Mouse (Mus musculus) kidney, embryonic 16.5 days (tissue): ENCODE results near the gene Sema6d. TPM values are rescaled to one million over a fixed set of nuclear protein-coding genes. Genes with fewer than 3 reads are reported as not detected.

Experiments used
- ATAC-seq: fragments of 200-750 bp; cut with Nextera tagmentation; 2 replicates; pipeline ENCODE4 v1.8.0; 2017; ENCODE audit warnings: moderate TSS enrichment; ENCODE audit not compliant: low FRiP score, low TSS enrichment
- H3K27ac ChIP-seq: fragments of 300-500 bp; sonication (generic); 2 replicates; pipeline ENCODE4 v1.5.1; 2014; ENCODE audit warnings: low read length
- H3K27me3 ChIP-seq: fragments of 300-500 bp; sonication (generic); 2 replicates; pipeline ENCODE4 v1.6.1; 2014; ENCODE audit warnings: low read length, control low read depth, mixed read lengths; ENCODE audit not compliant: insufficient read depth
- H3K36me3 ChIP-seq: fragments of 300-500 bp; sonication (generic); 2 replicates; pipeline ENCODE4 v1.6.1; 2014; ENCODE audit warnings: low read length, control low read depth, mixed read lengths; ENCODE audit not compliant: insufficient read depth
- H3K4me1 ChIP-seq: fragments of 300-500 bp; sonication (generic); 2 replicates; pipeline ENCODE4 v1.6.1; 2014; ENCODE audit warnings: low read length, control low read depth, mixed read lengths; ENCODE audit not compliant: insufficient read depth
- H3K4me2 ChIP-seq: fragments of 300-500 bp; sonication (generic); replicated peaks from 2 replicates; pipeline ENCODE4 v1.6.1; 2014; ENCODE audit warnings: low read depth, low read length
- H3K4me3 ChIP-seq: fragments of 300-500 bp; sonication (generic); 2 replicates; pipeline ENCODE4 v1.5.1; 2014; ENCODE audit warnings: mild to moderate bottlenecking, low read length
- H3K9ac ChIP-seq: fragments of 300-500 bp; sonication (generic); replicated peaks from 2 replicates; pipeline ENCODE4 v1.6.1; 2014; ENCODE audit warnings: low read length
- H3K9me3 ChIP-seq: fragments of 300-500 bp; sonication (generic); 2 replicates; pipeline ENCODE4 v1.6.1; 2016; ENCODE audit warnings: low read length, control low read depth
- WGBS: fragments of 180-500 bp; shearing (Covaris S2); extraction: QIAGEN DNeasy Blood & Tissue Kit; methylation state at CpG from one replicate; pipeline ENCODE4 v1.1.7; 2014; 5-methylcytosine and 5-hydroxymethylcytosine counted together
- polyA plus RNA-seq: library from polyadenylated mRNA; unstranded; fragments of >200 nt; fragmentation: Nextera tagmentation; extraction: Ambion mirVana; gene quantifications from 2 replicates; pipeline ENCODE4 v1.2.1, GENCODE M21; 2015

The Sema6d gene
- polyA plus RNA-seq, 1 experiment from 2014 or later, result 9.0 TPM

DNA sequence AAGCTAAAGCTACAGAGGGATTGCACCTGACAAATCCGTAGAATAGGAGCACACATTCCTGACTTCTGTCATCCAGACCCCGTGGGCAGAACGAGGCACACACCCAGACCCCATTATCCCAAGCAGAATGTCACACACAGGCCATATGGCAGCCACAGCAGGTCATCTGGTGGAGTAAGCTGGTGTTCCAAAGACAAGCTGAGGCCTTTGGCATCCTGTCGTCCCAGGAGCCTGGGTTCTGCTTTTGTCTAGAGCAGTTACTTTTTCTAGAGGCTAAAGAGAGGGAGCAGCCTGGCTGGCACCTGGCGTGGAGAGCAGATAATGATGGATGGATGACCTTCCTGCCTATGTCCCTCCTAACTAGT, 551.4 kb downstream of the Sema6d start:
- no peak overlapping the region for H3K4me3 ChIP-seq
- 34% methylated on average over 5 of the region's 5 CpGs for WGBS
- no peaks in the 10 kb centered on the region for H3K27me3 ChIP-seq
- H3K9me3 ChIP-seq, result no peaks in the 10 kb centered on the region
- no peak overlapping the region for H3K4me2 ChIP-seq
- H3K4me1 ChIP-seq, result no peaks in the 10 kb centered on the region; the same call in 1 of the 2 replicates
- no peaks in the 10 kb centered on the region for H3K36me3 ChIP-seq
- no peak overlapping the region for H3K9ac ChIP-seq
- H3K27ac ChIP-seq, result no peak overlapping the region
- ATAC-seq, result no peak

DNA sequence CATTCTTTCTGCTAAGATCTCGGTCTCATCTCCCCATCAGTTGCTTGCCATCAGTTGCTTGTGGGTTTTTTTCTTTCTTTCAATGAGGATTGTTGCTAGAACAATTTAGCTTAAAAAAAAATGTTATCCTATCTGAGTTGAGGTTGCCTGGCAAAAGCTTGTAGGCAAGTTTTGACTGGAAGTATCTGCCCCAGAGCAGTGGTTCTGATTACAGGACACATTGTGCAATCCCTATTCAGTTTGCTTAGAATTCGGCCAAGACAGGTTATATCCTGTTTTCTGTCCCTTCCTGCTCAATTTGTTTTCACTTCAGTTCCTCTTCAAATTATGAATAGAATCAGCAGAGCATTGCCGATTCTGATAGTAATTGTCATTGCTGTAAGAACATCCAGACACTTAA, 552.4 kb downstream of the Sema6d start:
- Histone ChIP-seq H3K27me3 (no peaks in the 10 kb centered on the region), H3K4me3 (no peak overlapping the region), H3K4me2 (no peak overlapping the region), H3K9me3 (no peaks in the 10 kb centered on the region), H3K27ac (no peak overlapping the region), H3K9ac (no peak overlapping the region), H3K4me1 (no peaks in the 10 kb centered on the region), H3K36me3 (no peaks in the 10 kb centered on the region)
- 68% methylated on average over 3 of the region's 3 CpGs for WGBS
- ATAC-seq, result no peak

DNA sequence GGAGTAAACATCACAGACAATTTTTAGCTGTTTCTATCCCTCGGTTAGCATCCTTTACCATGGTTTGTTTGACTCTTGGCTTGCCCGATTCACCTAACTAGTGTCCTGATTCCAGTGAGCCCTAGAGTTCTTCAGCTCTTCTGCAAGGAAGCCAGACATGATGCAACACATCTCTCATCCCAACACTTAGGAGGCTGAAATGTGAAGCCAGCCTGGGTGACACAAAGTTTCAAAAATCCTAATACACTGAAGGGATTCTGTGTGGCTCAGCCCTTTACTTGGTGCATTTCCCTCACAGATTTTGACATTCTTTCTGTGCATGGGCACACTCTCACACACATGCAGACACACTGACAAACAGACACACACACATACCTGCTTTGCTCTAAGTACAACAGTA, 560.8 kb downstream of the Sema6d start:
- no peak overlapping the region for H3K27ac ChIP-seq
- no peaks in the 10 kb centered on the region for H3K36me3 ChIP-seq
- ATAC-seq, result no peak
- no peak overlapping the region for H3K9ac ChIP-seq
- H3K4me3 ChIP-seq, result no peak overlapping the region
- WGBS, result 90% methylated on average over 2 of the region's 2 CpGs
- H3K4me1 ChIP-seq, result no peaks in the 10 kb centered on the region
- H3K27me3 ChIP-seq, result no peaks in the 10 kb centered on the region
- H3K4me2 ChIP-seq, result no peak overlapping the region
- H3K9me3 ChIP-seq, result no peaks in the 10 kb centered on the region

DNA sequence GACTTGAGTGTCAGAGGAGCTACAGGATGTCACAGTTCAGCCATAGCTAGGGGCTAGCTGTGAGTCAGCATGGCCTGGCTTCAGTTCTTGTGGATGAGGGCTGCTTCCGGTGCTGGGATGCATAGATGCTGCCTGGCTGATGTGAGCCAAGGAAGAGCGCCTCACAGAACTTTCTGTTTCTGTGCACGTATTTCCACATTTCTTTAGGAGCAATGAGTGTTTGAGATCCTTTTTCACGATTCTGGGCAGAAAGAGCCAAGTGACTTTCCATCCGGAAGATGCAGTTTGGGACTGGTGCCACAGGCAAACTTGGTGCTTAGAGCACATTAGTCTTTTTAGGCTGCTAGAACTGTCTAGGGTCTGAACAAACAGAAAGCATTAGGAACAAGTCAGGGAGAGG, 561.4 kb downstream of the Sema6d start:
- 83% methylated on average over 5 of the region's 5 CpGs for WGBS

DNA sequence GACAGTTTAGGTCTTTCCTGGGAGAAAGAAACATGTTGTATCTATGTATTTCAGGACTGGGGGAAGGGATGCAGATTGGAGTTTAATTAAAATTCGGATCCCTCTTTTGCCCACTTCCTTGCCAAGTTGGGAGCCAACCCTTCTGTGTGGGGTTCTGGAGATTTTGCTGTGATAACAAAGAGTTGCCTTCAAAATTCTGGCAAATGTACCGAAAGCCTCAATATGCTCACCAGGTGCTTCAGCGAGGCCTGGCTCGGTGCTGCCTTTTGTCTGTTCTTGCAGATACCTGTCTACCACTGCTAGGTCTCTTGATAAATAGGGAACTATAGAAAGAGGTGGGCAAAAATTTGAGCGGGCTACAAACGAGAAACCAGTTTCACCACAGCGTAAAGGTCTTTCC, 563.4 kb downstream of the Sema6d start:
- no peak for ATAC-seq
- H3K27ac ChIP-seq, result no peak overlapping the region
- no peak overlapping the region for H3K9ac ChIP-seq
- 90% methylated on average over 7 of the region's 7 CpGs for WGBS
- no peaks in the 10 kb centered on the region for H3K27me3 ChIP-seq
- peaks cover 12% of the 10 kb centered on the region; the same call in 1 of the 2 replicates for H3K36me3 ChIP-seq
- H3K4me1 ChIP-seq, result no peaks in the 10 kb centered on the region; the same call in 1 of the 2 replicates
- no peak overlapping the region for H3K4me2 ChIP-seq
- H3K9me3 ChIP-seq, result no peaks in the 10 kb centered on the region
- H3K4me3 ChIP-seq, result no peak overlapping the region

More for the DNA sequence above, 561.4 kb downstream of the Sema6d start:
- no peak for ATAC-seq
- H3K27ac ChIP-seq, result no peak overlapping the region
- no peaks in the 10 kb centered on the region for H3K9me3 ChIP-seq
- no peak overlapping the region for H3K9ac ChIP-seq
- H3K4me3 ChIP-seq, result no peak overlapping the region
- H3K36me3 ChIP-seq, result no peaks in the 10 kb centered on the region
- no peak overlapping the region for H3K4me2 ChIP-seq
- H3K4me1 ChIP-seq, result no peaks in the 10 kb centered on the region
- H3K27me3 ChIP-seq, result no peaks in the 10 kb centered on the region

DNA sequence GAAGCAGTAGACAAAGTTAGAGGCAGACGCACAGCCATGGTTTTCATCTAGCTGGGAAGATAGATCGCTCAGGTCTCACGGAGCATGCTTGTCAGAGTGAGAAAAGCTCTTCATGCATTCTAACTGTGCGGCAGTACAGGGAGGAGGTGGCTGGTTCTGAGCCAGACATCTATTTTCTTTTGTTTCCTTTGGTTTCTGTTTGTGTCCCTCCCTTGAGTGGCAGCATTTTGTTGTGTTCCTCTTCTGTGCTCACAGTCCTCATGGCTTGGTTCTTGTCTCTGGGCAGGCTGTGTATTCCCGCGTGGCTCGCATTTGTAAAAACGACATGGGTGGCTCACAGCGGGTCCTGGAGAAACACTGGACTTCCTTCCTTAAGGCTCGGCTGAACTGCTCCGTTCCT, 567.6 kb downstream of the Sema6d start:
- Histone ChIP-seq H3K4me1 (peaks cover 2% of the 10 kb centered on the region), H3K27me3 (no peaks in the 10 kb centered on the region), H3K27ac (no peak overlapping the region), H3K36me3 (peaks cover 24% of the 10 kb centered on the region), H3K9ac (no peak overlapping the region), H3K4me2 (no peak overlapping the region), H3K9me3 (no peaks in the 10 kb centered on the region), H3K4me3 (no peak overlapping the region)
- 85% methylated on average over 11 of the region's 11 CpGs for WGBS
- ATAC-seq, result no peak

DNA sequence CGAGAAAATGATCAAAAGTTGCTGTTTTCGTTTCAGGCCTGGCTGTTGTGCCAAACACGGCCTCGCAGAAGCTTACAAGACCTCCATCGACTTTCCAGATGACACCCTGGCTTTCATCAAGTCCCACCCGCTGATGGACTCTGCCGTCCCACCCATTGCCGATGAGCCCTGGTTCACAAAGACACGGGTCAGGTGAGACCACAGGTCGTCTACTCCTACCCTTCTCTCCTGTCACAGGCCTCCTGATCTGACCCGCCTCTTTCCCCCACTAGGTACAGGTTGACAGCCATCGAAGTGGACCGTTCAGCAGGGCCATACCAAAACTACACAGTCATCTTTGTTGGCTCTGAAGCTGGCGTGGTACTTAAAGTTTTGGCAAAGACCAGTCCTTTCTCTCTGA, 568.6 kb downstream of the Sema6d start:
- ATAC-seq, result no peak
- Histone ChIP-seq H3K4me2 (no peak overlapping the region), H3K36me3 (peaks cover 27% of the 10 kb centered on the region), H3K9ac (no peak overlapping the region), H3K27ac (no peak overlapping the region), H3K27me3 (no peaks in the 10 kb centered on the region), H3K4me1 (peaks cover 6% of the 10 kb centered on the region), H3K9me3 (no peaks in the 10 kb centered on the region), H3K4me3 (no peak overlapping the region)
- 89% methylated on average over 14 of the region's 14 CpGs for WGBS

DNA sequence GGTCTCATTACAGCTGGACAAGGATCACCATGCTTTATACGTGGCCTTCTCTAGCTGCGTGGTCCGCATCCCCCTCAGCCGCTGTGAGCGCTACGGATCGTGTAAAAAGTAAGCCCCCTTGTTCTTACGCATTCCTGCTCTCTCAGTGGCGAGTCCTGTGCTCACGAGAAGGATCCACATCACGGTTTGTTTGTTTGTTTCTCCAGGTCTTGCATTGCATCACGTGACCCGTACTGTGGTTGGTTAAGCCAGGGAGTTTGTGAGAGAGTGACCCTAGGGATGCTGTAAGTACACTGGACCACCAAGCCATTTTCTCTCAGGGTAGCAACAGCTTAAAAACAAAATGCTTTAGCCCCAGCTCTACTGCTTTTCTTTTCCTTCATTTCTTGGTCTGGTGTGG, 569.8 kb downstream of the Sema6d start:
- no peak for ATAC-seq
- H3K9ac ChIP-seq, result no peak overlapping the region
- no peak overlapping the region for H3K4me3 ChIP-seq
- H3K27ac ChIP-seq, result no peak overlapping the region
- H3K9me3 ChIP-seq, result no peaks in the 10 kb centered on the region
- 93% methylated on average over 13 of the region's 13 CpGs for WGBS
- no peaks in the 10 kb centered on the region for H3K27me3 ChIP-seq
- no peak overlapping the region for H3K4me2 ChIP-seq
- H3K36me3 ChIP-seq, result peaks cover 39% of the 10 kb centered on the region
- peaks cover 6% of the 10 kb centered on the region for H3K4me1 ChIP-seq

DNA sequence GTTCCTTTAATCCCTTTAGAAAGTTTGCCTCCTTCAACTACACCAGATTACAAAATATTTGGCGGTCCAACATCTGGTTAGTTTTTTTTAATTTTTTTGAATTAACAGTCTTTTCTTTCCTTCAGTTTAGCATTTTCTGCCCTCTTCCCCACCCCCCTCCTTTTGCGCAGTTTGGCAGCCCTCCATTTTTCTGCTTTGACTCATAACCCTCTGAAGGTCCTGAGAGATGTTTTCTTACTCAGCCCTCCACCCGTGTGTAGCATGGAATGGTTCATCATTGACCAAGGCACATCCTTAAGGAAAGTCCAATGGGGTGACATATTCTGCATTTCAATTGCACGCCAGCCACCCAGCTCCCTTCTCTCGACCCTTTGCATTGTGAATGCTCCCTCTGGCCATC, 570.9 kb downstream of the Sema6d start:
- Histone ChIP-seq H3K9ac (no peak overlapping the region), H3K9me3 (no peaks in the 10 kb centered on the region), H3K27me3 (no peaks in the 10 kb centered on the region), H3K36me3 (peaks cover 48% of the 10 kb centered on the region), H3K4me1 (peaks cover 6% of the 10 kb centered on the region), H3K4me2 (no peak overlapping the region), H3K27ac (no peak overlapping the region), H3K4me3 (no peak overlapping the region)
- no peak for ATAC-seq
- WGBS, result 85% methylated on average over 5 of the region's 5 CpGs

DNA sequence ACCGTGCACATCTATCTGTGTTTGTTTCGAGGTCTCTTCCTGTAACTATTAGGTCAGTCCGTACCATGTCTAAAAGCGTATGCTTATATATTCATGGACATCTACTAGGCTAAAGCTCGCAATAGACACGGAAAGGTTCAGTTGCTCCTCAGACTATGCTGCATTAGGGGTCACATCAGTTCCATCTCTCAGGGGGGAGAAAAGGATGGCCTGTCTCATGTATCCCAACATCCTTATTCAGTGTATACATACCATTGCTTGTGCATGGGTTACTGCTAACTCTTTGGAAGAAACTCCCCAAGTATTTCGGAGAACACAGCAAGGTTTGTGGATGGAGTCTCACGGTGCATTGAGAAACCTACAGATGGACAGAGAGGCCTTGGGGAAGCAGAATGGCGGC, 571.5 kb downstream of the Sema6d start:
- no peak overlapping the region for H3K9ac ChIP-seq
- peaks cover 6% of the 10 kb centered on the region for H3K4me1 ChIP-seq
- peaks cover 48% of the 10 kb centered on the region for H3K36me3 ChIP-seq
- ATAC-seq, result no peak
- H3K4me3 ChIP-seq, result no peak overlapping the region
- no peaks in the 10 kb centered on the region for H3K27me3 ChIP-seq
- 95% methylated on average over 9 of the region's 9 CpGs for WGBS
- H3K4me2 ChIP-seq, result no peak overlapping the region
- H3K9me3 ChIP-seq, result no peaks in the 10 kb centered on the region
- H3K27ac ChIP-seq, result no peak overlapping the region

DNA sequence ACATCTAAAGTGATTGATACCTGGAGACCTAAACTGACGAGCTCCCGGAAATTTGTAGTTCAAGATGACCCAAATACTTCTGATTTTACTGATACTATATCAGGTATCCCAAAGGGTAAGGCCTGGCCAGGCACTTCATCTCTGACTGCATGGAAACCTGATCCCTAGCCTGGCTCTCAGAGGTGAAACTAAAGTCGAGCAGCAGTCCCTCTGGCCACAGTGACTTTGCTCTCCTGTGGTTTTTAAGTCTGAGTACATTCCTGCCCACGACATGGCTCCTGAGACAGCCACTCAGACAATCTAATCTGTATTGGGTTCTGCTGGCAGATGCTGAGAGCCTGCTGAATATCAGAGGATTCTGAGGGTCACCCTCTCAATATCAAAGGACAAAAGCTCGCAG, 572.5 kb downstream of the Sema6d start:
- WGBS, result 31% methylated on average over 5 of the region's 5 CpGs
- Histone ChIP-seq H3K36me3 (peaks cover 49% of the 10 kb centered on the region), H3K4me3 (no peak overlapping the region), H3K9ac (no peak overlapping the region), H3K9me3 (no peaks in the 10 kb centered on the region), H3K27me3 (no peaks in the 10 kb centered on the region), H3K27ac (no peak overlapping the region), H3K4me1 (peaks cover 6% of the 10 kb centered on the region), H3K4me2 (no peak overlapping the region)
- peak; percentile 43; the same call in 1 of the 2 replicates for ATAC-seq
